Mouse (Mus musculus) adrenal gland, adult 18-20 months (tissue): ENCODE results near the gene Rhbdf2. TPM values are rescaled to one million over a fixed set of nuclear protein-coding genes. Genes with fewer than 3 reads are reported as not detected.

Experiments used
- DNase-seq, 2 experiments: peaks; one replicate each; pipeline ENCODE4 v3.0.0; 2021 to 2022; ENCODE audit warnings: low spot score in 2 of 2
- total RNA-seq, 2 experiments: library from RNA; stranded (reverse); gene quantifications; 1 replicate in 1 of 2; 2 replicates in 1 of 2; pipeline ENCODE4 v1.2.3; 2021

Rhbdf2 gene
- total RNA-seq, 2 experiments from 2014 or later, result 12.1 to 17.6 TPM

- DNase-seq, result no peak
Observed at GRCm38 (mm10) chr11:116589574-116589973, 37.2 kb downstream of the Rhbdf2 start.

- no peak for DNase-seq
Observed at GRCm38 (mm10) chr11:116589020-116589531, 37.7 kb downstream of the Rhbdf2 start.

- DNase-seq, result peak; percentile 77 to 82
Observed at GRCm38 (mm10) chr11:116586801-116587631, 39.8 kb downstream of the Rhbdf2 start.

- DNase-seq, result no peak
Observed at GRCm38 (mm10) chr11:116586310-116586709, 40.5 kb downstream of the Rhbdf2 start, which contains the start of gene Aanat. Gene Aanat, plus strand, starts transcription at chr11:116586432.

GRCm38 (mm10) chr11:116585682-116586081 is 41.1 kb downstream of the Rhbdf2 start:
- DNase-seq, result no peak

GRCm38 (mm10) chr11:116581376-116581814 is 45.4 kb downstream of the Rhbdf2 start, which contains the start of gene Ube2o:
Gene Ube2o, minus strand, starts transcription at chr11:116581447.
- peak; percentile 88 to 93 for DNase-seq

- peak; percentile 45 to 61 for DNase-seq
Observed at GRCm38 (mm10) chr11:116580711-116581375, 46.0 kb downstream of the Rhbdf2 start.

GRCm38 (mm10) chr11:116580031-116580652 is 46.7 kb downstream of the Rhbdf2 start:
- no peak for DNase-seq

- DNase-seq, result no peak
Observed at GRCm38 (mm10) chr11:116579280-116579679, 47.5 kb downstream of the Rhbdf2 start.

- DNase-seq, result peak in 1 of 2 experiments; percentile 27
Observed at GRCm38 (mm10) chr11:116575396-116575795, 51.4 kb downstream of the Rhbdf2 start.

GRCm38 (mm10) chr11:116574982-116575381 is 51.8 kb downstream of the Rhbdf2 start:
- no peak for DNase-seq

- peak in 1 of 2 experiments; percentile 12 for DNase-seq
Observed at GRCm38 (mm10) chr11:116574486-116574885, 52.3 kb downstream of the Rhbdf2 start.

- DNase-seq, result peak in 1 of 2 experiments; percentile 14
Observed at GRCm38 (mm10) chr11:116572756-116573543, 53.9 kb downstream of the Rhbdf2 start.

GRCm38 (mm10) chr11:116571767-116572679 is 54.8 kb downstream of the Rhbdf2 start:
- peak; percentile 47 to 65 for DNase-seq

- no peak for DNase-seq
Observed at GRCm38 (mm10) chr11:116570821-116571220, 56.0 kb downstream of the Rhbdf2 start.

- no peak for DNase-seq
Observed at GRCm38 (mm10) chr11:116567531-116567930, 59.3 kb downstream of the Rhbdf2 start.

GRCm38 (mm10) chr11:116565283-116566041 is 61.4 kb downstream of the Rhbdf2 start:
- no peak for DNase-seq

- DNase-seq, result no peak
Observed at GRCm38 (mm10) chr11:116556308-116556707, 70.5 kb downstream of the Rhbdf2 start.

GRCm38 (mm10) chr11:116555572-116555971 is 71.2 kb downstream of the Rhbdf2 start:
- no peak for DNase-seq
